Mouse (Mus musculus) liver, embryonic 14.5 days (tissue): Measurements from ENCODE around the gene Tedc1.

Experiments
- CTCF ChIP-seq: IDR thresholded peaks from 2 replicates; pipeline ENCODE4 v1.5.1; 2016; ENCODE audit warnings: antibody characterized with exemption, low read depth, control low read depth
- EP300 ChIP-seq: IDR thresholded peaks from 2 replicates; pipeline ENCODE4 v1.6.1; 2016; ENCODE audit warnings: antibody characterized with exemption, low read depth

GRCm38 (mm10) chr12:113211772-113212171 lies 55.6 kb downstream of the Tedc1 start:
- TF ChIP-seq CTCF: no peak
- TF ChIP-seq EP300: no peak
